Mouse (Mus musculus): ENCODE data around the gene Zmpste24. TPM values are rescaled to one million over a fixed set of nuclear protein-coding genes. Genes with fewer than 3 reads are reported as not detected.
"Not testable (repeated sequence)": the region's sequence is repeated elsewhere in the genome, so short reads cannot be mapped to it uniquely, and the experiment has no call there.

Gene Zmpste24
- polyA plus RNA-seq (2015; fragmentation: Nextera tagmentation; extraction: Ambion mirVana): 37.8 and 38.1 TPM in 2 replicates

- Histone ChIP-seq H3K27ac (peak within 1 kb of the TSS; percentile 78), H3K4me2 (peak within 1 kb of the TSS; percentile 61), H3K9ac (peak within 1 kb of the TSS; percentile 60), H3K36me3 (peaks cover 27% of the 10 kb centered on the region), H3K27me3 (no peaks in the 10 kb centered on the region), H3K9me3 (replicated peaks) (no peaks in the 10 kb centered on the region), H3K4me1 (peaks cover 13% of the 10 kb centered on the region), H3K4me3 (replicated peaks) (peak within 1 kb of the TSS; percentile 67)
- WGBS: under 1% methylated on average over 39 of the region's 39 CpGs
- ATAC-seq (replicated peaks; ENCODE audit: low FRiP score): peak; percentile 92
Observed at GRCm38 (mm10) chr4:121097650-121098378, at the start of gene Zmpste24. Zmpste24 (minus strand) TSS chr4:121098241.

DNA sequence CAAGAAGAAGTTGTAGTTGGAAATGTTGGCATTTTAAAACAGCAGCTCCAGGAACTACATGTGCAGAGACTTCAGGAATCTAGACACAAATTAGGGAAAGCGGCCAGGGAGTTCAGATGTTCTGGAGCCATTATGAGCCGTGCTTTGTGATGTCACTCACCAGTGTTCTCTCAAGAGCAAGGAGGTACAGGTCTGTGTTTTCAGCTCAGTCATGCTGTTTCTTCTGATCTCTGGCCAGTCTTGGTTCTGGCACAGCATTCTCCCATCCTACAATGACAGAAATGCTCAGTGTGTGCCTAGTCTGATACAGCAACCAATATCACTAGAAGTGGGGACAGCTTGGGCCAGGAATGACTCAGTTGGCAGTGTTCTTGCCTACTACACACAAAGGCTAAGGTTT lies 11.1 kb upstream of the Zmpste24 start, which contains the start of gene Tmco2:
Gene Tmco2, minus strand, starts transcription at position 101 of the 400 bp plus-strand sequence.
- H3K36me3 ChIP-seq: no peaks in the 10 kb centered on the region
- no peaks in the 10 kb centered on the region for H3K27me3 ChIP-seq
- no peak within 1 kb of the TSS for H3K4me3 ChIP-seq (replicated peaks)
- 94% methylated on average over 2 of the region's 2 CpGs for WGBS
- H3K27ac ChIP-seq: no peak within 1 kb of the TSS
- no peak within 1 kb of the TSS for H3K9ac ChIP-seq
- no peak within 1 kb of the TSS for H3K4me2 ChIP-seq
- no peaks in the 10 kb centered on the region for H3K4me1 ChIP-seq
- no peaks in the 10 kb centered on the region for H3K9me3 ChIP-seq (replicated peaks)
- ATAC-seq (replicated peaks; ENCODE audit: low FRiP score): no peak

DNA sequence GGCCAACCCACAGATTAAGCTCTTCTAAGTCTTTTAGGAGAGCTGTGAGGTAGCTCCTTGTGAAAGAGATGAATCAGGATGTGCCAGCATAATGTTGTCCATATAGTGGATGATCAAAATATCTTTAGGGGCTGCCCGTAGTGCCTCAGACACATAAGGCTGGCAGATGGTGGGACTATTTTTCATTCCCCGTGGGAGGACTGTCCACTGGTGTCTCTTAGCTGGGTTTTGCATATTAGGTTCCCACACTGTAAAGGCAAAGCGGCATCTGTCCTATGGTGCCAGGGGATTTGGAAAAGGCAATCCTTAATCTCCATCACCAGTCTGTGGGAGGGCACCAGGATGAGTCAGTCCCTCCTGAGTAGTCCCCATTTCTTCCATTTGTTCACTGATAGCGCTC lies 5.3 kb upstream of the Zmpste24 start:
- Histone ChIP-seq H3K4me1 (no peaks in the 10 kb centered on the region), H3K9me3 (replicated peaks) (no peaks in the 10 kb centered on the region), H3K9ac (no peak overlapping the region), H3K4me2 (no peak overlapping the region), H3K27me3 (no peaks in the 10 kb centered on the region), H3K36me3 (no peaks in the 10 kb centered on the region), H3K27ac (no peak overlapping the region), H3K4me3 (replicated peaks) (no peak overlapping the region)
- ATAC-seq (replicated peaks; ENCODE audit: low FRiP score): no peak
- 88% methylated on average over 4 of the region's 4 CpGs for WGBS

GRCm38 (mm10) chr4:121090211-121090610 lies 7.8 kb downstream of the Zmpste24 start:
- Histone ChIP-seq H3K36me3 (peaks cover 83% of the 10 kb centered on the region), H3K9ac (no peak overlapping the region), H3K9me3 (replicated peaks) (no peaks in the 10 kb centered on the region), H3K4me2 (no peak overlapping the region), H3K4me3 (replicated peaks) (no peak overlapping the region), H3K4me1 (no peaks in the 10 kb centered on the region), H3K27me3 (no peaks in the 10 kb centered on the region), H3K27ac (no peak overlapping the region)
- WGBS: 87% methylated on average over 4 of the region's 4 CpGs
- ATAC-seq (replicated peaks; ENCODE audit: low FRiP score): no peak

GRCm38 (mm10) chr4:121088696-121089095 lies 9.3 kb downstream of the Zmpste24 start:
- peaks cover 79% of the 10 kb centered on the region for H3K36me3 ChIP-seq
- 94% methylated on average over 2 of the region's 2 CpGs for WGBS

GRCm38 (mm10) chr4:121084506-121084905 lies 13.5 kb downstream of the Zmpste24 start:
- Histone ChIP-seq H3K4me1 (no peaks in the 10 kb centered on the region), H3K4me2 (no peak overlapping the region), H3K9ac (no peak overlapping the region), H3K27ac (no peak overlapping the region), H3K27me3 (no peaks in the 10 kb centered on the region), H3K9me3 (replicated peaks) (no peaks in the 10 kb centered on the region), H3K36me3 (peaks cover 83% of the 10 kb centered on the region), H3K4me3 (replicated peaks) (no peak overlapping the region)
- no peak for ATAC-seq (replicated peaks; ENCODE audit: low FRiP score)

More at GRCm38 (mm10) chr4:121088696-121089095, 9.3 kb downstream of the Zmpste24 start:
- Histone ChIP-seq H3K9me3 (replicated peaks) (no peaks in the 10 kb centered on the region), H3K9ac (no peak overlapping the region), H3K4me3 (replicated peaks) (no peak overlapping the region), H3K27me3 (no peaks in the 10 kb centered on the region), H3K4me2 (no peak overlapping the region), H3K4me1 (no peaks in the 10 kb centered on the region), H3K27ac (no peak overlapping the region)
- no peak for ATAC-seq (replicated peaks; ENCODE audit: low FRiP score)

DNA sequence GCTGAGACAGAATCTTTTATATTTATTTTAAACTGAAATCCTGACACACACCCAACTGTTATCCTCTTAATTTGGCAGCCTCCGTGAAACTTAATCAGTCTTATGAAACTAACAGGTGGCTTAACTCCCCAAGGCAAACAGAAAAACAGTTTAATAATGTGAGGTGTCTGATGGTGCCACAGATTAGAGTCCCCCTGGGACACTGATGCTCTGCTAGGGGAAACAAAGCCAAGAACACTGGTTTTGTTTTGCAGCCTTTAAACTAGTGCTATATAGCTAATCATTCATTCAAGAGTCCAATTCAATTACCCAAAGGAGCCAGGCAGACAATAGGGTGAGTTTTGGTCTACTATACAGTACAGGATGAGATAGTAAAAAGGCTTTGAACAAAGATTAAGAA lies 17.6 kb downstream of the Zmpste24 start:
- Histone ChIP-seq H3K4me1 (no peaks in the 10 kb centered on the region), H3K27ac (no peak overlapping the region), H3K9ac (no peak overlapping the region), H3K9me3 (replicated peaks) (no peaks in the 10 kb centered on the region), H3K4me3 (replicated peaks) (no peak overlapping the region), H3K36me3 (peaks cover 80% of the 10 kb centered on the region), H3K4me2 (no peak overlapping the region), H3K27me3 (no peaks in the 10 kb centered on the region)
- ATAC-seq (replicated peaks; ENCODE audit: low FRiP score): no peak
- 80% methylated on average over 1 of the region's 1 CpGs for WGBS

DNA sequence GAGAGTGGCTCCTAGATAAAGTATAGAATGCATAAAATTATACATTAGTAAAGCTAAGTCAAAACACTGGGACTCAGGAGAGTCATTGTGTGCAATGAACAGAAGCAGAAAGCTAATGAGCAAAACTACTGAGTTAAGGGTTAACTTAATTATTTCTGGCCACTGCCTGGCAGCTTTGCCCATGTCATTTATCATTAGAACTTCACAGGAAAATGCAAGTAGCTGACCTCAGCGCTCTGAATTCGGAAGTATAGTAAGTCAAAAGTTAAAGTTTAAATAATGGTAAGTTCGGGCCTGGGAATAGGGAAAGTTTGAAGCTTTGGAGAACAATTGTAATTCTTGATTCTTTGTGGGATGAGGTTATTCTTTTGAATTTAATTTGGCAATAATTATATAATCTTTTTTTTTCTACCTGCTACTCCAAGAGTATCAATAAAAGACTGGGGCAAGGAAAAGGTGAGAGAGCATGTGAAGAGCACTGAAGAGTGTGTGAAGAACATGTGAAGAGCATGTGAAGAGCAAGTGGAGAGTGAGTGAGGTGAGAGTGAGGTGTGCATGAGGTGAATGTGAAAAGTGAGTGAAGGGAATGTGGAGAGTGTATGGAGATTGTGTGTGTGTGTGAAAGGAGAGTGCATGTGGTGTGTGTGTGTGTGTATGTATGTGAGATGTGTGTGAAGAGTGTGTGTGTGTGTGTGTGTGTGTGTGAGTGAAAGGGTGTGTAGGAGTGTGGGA lies 20.0 kb downstream of the Zmpste24 start:
- Histone ChIP-seq H3K36me3 (peaks cover 82% of the 10 kb centered on the region), H3K27ac (0 out of 2 replicates have a peak overlapping the region, but pooled peaks have one; percentile 10), H3K27me3 (no peaks in the 10 kb centered on the region), H3K9ac (no peak overlapping the region), H3K4me1 (no peaks in the 10 kb centered on the region), H3K9me3 (replicated peaks) (no peaks in the 10 kb centered on the region), H3K4me2 (no peak overlapping the region), H3K4me3 (replicated peaks) (no peak overlapping the region)
- WGBS: 55% methylated on average over 3 of the region's 3 CpGs
- ATAC-seq (replicated peaks; ENCODE audit: low FRiP score): peak; percentile 29; the same call in 1 of the 2 replicates

DNA sequence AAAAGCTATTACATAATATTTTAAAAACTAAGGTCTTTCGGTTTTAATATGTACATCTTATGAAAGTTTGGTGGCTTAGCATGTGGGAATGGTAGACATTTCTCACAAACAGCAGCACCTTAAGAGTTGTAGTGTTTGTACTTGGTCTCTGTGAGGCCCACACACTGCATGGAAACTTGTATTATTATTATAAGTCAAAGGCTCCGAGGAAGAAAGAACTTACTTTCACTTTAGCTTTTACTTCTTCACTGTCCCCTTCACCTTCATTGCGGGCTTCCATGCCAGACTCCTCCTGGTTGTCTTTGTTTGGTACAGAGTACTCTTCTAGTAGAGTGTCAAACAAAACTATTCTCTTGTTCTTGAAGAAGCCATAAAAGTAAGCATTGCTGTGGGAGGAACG lies 23.8 kb downstream of the Zmpste24 start:
- no peak overlapping the region for H3K9ac ChIP-seq
- H3K4me3 ChIP-seq (replicated peaks): no peak overlapping the region
- H3K9me3 ChIP-seq (replicated peaks): no peaks in the 10 kb centered on the region
- H3K36me3 ChIP-seq: peaks cover 66% of the 10 kb centered on the region
- no peaks in the 10 kb centered on the region for H3K27me3 ChIP-seq
- H3K4me2 ChIP-seq: no peak overlapping the region
- WGBS: 80% methylated on average over 4 of the region's 4 CpGs
- H3K27ac ChIP-seq: no peak overlapping the region
- H3K4me1 ChIP-seq: no peaks in the 10 kb centered on the region
- ATAC-seq (replicated peaks; ENCODE audit: low FRiP score): no peak

DNA sequence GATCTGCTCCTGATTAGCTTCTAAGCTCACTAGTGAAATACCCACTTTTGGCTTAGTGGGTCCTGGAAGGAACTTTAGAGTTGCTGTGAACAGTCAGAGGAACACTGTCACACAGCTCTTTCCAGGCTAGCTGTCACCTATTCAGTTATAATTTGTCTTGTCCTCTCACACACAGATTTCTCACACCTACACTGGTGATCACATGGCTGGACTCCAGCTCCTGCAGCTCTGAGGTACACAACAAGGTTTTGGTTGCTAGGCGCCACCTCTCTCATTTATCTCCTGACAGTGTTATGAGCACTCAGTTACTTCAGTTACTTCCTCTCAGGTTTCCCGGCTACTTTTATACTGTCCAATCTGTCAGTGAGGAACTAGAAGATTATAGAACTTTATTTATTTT lies 32.7 kb downstream of the Zmpste24 start:
- H3K36me3 ChIP-seq: peaks cover 73% of the 10 kb centered on the region
- no peaks in the 10 kb centered on the region for H3K9me3 ChIP-seq (replicated peaks)
- 67% methylated on average over 2 of the region's 2 CpGs for whole genome bisulfite sequencing
- H3K27ac ChIP-seq: no peak overlapping the region
- H3K27me3 ChIP-seq: no peaks in the 10 kb centered on the region
- no peak overlapping the region for H3K4me3 ChIP-seq (replicated peaks)
- H3K4me1 ChIP-seq: no peaks in the 10 kb centered on the region
- H3K4me2 ChIP-seq: no peak overlapping the region
- H3K9ac ChIP-seq: no peak overlapping the region
- ATAC-seq (replicated peaks; ENCODE audit: low FRiP score): no peak

- H3K27me3 ChIP-seq; H3K4me1 ChIP-seq; H3K9me3 ChIP-seq (replicated peaks); H3K27ac ChIP-seq; H3K9ac ChIP-seq; ATAC-seq (replicated peaks; ENCODE audit: low FRiP score); H3K4me2 ChIP-seq; H3K4me3 ChIP-seq (replicated peaks): not testable (repeated sequence)
- 91% methylated on average over 10 of the region's 10 CpGs for WGBS
- H3K36me3 ChIP-seq: peaks cover 47% of the 10 kb centered on the region
Observed at GRCm38 (mm10) chr4:121059218-121059617, 38.8 kb downstream of the Zmpste24 start.

- no peak for ATAC-seq (replicated peaks; ENCODE audit: low FRiP score)
- H3K27ac ChIP-seq: no peak overlapping the region
- 79% methylated on average over 2 of the region's 2 CpGs for WGBS
Observed at GRCm38 (mm10) chr4:121057032-121057431, 41.0 kb downstream of the Zmpste24 start.

More at GRCm38 (mm10) chr4:121057032-121057431, 41.0 kb downstream of the Zmpste24 start:
- Histone ChIP-seq H3K36me3 (peaks cover 31% of the 10 kb centered on the region), H3K4me2 (no peak overlapping the region), H3K9ac (no peak overlapping the region), H3K4me3 (replicated peaks) (no peak overlapping the region), H3K27me3 (peaks cover 19% of the 10 kb centered on the region), H3K4me1 (peaks cover 10% of the 10 kb centered on the region; the same call in 1 of the 2 replicates), H3K9me3 (replicated peaks) (no peaks in the 10 kb centered on the region)
